Mouse (Mus musculus) cerebellum, postnatal 36 days (tissue): ENCODE measurements around the gene Ceacam18.
"Not testable (repeated sequence)": the region's sequence is repeated elsewhere in the genome, so short reads cannot be mapped to it uniquely, and the experiment has no call there.

Experiments
- DNase-seq, 2 experiments: peaks; one replicate each; pipeline ENCODE4 v3.0.0; 2021 to 2022; ENCODE audit warnings: mixed read lengths in 2 of 2

The Ceacam18 gene

GRCm38 (mm10) chr7:43668582-43668981, 34.1 kb downstream of the Ceacam18 start:
- no peak for DNase-seq

GRCm38 (mm10) chr7:43671064-43671808, 36.7 kb downstream of the Ceacam18 start:
- DNase-seq: no peak

- peak; percentile 79 to 86 for DNase-seq
Measured at GRCm38 (mm10) chr7:43671809-43672580, 37.5 kb downstream of the Ceacam18 start, which contains the start of gene Ctu1. TSS of gene Ctu1 (plus strand) at chr7:43672016.

GRCm38 (mm10) chr7:43672581-43673260, 38.2 kb downstream of the Ceacam18 start:
- DNase-seq: peak in 1 of 2 experiments; percentile 9

GRCm38 (mm10) chr7:43675091-43675490, 40.6 kb downstream of the Ceacam18 start:
- DNase-seq: no peak

GRCm38 (mm10) chr7:43678517-43678916, 44.0 kb downstream of the Ceacam18 start:
- peak; percentile 24 for DNase-seq

GRCm38 (mm10) chr7:43680960-43681359, 46.5 kb downstream of the Ceacam18 start:
- peak; percentile 30 to 35 for DNase-seq

- not testable (repeated sequence) for DNase-seq
Measured at GRCm38 (mm10) chr7:43682511-43682910, 48.0 kb downstream of the Ceacam18 start.

- no peak for DNase-seq
Measured at GRCm38 (mm10) chr7:43685088-43685487, 50.6 kb downstream of the Ceacam18 start.

GRCm38 (mm10) chr7:43690118-43690517, 55.6 kb downstream of the Ceacam18 start, which contains the start of gene Klk14:
TSS of gene Klk14 (plus strand) at chr7:43690418.
- DNase-seq: no peak
